Mouse (Mus musculus) liver, adult 2 months (tissue): ENCODE results near the gene Coro2b.

ENCODE experiments used
- CTCF ChIP-seq: fragments of 200-500 bp; IDR thresholded peaks from 2 replicates; pipeline ENCODE4 v1.5.1; 2011; ENCODE audit warnings: low read depth, low read length, control low read depth
- POLR2A ChIP-seq: fragments of 200-500 bp; IDR thresholded peaks from 2 replicates; pipeline ENCODE4 v1.6.1; 2011; ENCODE audit warnings: low read length, control low read depth; ENCODE audit not compliant: insufficient read depth; ENCODE audit errors: extremely low read depth

DNA sequence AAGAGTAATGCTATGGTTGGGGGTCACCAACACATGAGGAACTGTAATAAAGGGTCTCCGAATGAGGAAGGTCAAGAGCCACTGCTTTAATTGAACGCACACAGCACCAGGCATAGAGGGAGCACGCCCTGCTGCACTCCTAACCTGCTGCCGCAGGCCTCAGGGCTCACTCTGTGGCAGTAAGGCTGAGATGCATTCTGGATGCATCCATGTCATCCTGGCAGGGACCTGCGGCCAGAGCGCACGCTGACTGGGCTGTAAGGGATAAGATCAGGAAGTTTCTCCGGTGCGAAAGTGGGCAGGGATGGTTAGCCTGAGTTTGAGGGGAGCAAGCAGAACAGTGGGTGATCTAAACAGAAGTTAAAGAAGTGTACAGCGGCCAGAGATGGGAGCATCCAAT, 17.5 kb downstream of the Coro2b start:
- TF ChIP-seq POLR2A (no peak), CTCF (no peak)
